Mouse (Mus musculus) thymus, postnatal 14 days (tissue): ENCODE measurements around the gene Klhl26.
"Not testable (repeated sequence)": the region's sequence is repeated elsewhere in the genome, so short reads cannot be mapped to it uniquely, and the experiment has no call there.

Experiments used
- DNase-seq: peaks from one replicate; pipeline ENCODE4 v3.0.0; 2021

The Klhl26 gene

DNA sequence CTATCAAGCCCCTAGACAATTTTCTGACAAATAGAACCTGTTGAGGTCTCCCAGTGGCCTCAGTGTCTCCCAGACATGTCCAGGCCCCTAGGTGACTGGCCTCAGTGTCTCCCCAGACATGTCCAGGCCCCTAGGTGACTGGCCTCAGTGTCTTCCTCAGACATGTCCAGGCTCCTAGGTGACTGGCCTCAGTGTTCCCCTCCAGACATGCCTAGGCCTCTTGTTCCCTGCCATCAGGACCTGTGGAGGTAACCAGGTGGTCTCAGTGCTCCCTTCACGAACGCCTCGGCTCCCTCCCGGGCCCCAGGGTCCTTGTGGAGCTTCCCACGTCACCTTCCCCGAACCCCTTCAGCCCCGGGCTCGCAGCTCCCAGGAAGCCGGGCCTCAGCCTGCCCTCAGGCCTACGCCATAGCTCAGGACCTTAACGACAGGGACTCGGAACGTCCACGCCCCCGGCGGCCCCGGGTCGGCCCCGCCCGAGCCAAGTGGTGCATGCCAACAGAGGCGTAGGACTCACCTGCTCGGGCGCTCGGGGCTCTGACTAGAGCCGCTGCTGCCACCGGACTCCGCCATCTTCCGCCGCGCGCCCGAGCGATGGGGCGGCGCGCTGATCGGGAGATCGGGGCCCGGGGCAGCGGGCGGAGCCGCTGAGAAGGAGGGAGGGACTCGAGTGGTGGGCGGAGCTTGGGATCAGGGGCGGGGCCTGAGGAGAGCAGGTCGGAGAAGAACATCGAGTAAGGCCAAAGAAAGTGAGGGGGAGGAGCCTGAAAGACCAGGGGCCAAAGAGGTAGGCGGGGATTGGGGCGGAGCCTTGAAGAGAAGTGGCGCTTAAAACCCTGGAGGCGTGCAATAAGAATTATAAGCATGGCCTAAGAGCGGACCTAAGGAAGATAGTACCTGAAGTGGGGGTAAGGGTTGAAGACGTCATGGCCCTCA lies at the start of gene Klhl26:
TSS of gene Klhl26 (minus strand) at position 636 of the 936 bp plus-strand sequence.
- DNase-seq, result peak; percentile 95

DNA sequence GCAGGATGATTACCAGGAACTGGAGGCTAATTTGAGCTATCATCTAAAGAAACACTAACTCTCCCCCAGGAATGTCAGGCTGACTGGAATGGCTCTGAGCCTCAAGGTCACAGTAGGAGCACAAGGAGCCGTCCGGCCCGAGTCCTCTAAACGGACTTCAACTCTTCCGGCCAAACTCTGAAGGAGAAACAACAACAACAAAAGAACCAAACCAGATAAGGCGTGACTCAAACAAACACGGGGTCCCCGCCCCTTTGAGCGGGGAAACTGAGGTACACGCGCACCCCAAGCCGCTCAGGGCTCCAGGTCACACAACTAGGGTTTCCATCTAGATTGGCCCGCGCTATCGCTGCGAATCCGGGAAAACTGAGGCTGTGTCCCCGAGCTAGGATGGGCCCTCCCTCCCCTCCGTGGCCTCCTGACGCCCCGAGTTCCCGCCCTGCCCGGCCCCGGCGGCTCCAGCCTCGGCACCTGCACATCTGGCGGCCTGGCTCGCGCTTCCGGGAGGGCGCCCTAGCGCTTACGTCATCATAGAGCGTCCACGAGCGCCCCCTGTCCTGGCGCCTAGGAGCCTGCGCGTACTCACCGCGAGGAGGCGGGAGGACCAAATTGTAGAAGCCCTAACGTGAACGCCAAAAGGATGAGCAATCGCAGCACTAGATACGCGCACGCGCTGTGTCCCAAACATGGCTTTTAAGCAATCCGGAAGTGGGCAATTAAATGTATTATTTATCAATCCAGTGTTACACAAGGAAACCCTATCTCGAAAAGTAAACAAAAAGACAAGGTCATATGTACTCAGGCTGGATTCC lies 46.0 kb upstream of the Klhl26 start:
- DNase-seq, result peak; percentile 97

DNA sequence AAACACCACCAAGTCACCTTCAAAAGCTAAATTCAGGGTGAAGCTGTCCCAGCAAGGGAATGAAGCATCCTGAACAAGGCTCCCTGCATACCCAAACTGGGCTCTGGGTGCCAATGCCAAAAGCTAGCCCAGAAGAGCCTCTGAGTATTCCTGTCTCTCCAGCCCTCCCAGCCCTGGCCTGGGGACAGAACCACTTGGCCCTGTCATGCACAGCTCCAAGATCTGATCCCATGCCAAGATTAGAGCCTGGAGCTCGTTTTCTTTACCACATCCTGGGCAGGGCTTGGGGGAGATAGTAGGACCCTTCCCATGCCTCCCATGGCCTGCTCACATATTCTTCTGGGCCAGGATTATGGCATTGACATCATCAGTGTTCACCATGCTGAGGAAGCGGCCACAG lies 42.8 kb upstream of the Klhl26 start:
- no peak for DNase-seq

DNA sequence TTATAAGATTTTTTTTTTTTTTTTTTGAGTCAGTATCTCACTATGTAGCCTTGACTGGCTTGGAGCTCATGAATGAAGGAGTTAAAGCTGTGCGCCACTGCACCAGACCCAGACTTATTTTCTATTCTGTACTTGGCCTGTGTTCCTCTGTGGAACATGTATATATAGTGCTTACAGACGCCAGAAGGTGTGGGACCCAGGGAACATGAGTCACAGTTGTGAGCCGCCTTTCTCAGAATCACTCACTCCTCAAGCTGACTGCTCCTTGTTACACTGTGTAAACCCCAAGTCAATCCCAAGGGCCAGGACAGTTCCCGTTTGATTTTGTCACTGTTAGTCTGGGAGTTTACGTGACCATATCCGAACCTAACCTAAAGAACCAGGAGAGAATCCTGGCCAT lies 42.3 kb upstream of the Klhl26 start:
- no peak for DNase-seq

DNA sequence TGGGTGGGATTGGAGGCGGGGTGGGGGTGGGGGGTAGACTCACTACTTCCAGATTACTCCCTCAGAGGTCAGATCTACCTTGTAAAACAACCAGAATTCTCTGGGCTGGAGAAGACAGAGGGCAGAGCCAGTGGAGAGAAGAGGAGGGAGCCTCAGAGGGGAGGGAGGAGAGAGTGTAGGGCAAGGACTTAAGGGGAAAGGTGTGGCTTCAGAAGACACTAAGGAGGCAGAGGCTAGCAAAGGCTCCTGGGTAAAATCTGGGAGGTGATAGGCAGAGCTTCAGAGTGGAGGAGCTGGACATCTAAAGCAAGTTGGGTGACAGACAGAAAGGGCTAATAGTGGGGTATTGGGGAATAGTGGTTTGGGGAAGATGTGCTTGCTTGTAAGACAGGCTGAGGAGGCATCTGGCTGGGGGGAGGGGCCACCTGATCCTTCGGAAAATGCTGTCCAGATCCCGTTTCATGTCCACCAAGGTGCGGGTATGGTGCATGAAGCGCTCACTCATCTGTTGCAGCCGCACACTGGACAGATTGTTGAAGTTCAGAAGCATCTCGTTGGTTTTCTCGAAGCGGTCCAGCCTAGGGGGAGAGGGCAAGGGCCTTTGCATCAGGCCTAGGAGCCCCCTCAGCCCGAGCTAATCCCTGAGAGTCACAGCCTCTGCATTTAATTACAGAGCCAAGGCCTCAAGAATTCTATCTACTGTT lies 41.3 kb upstream of the Klhl26 start:
- no peak for DNase-seq

DNA sequence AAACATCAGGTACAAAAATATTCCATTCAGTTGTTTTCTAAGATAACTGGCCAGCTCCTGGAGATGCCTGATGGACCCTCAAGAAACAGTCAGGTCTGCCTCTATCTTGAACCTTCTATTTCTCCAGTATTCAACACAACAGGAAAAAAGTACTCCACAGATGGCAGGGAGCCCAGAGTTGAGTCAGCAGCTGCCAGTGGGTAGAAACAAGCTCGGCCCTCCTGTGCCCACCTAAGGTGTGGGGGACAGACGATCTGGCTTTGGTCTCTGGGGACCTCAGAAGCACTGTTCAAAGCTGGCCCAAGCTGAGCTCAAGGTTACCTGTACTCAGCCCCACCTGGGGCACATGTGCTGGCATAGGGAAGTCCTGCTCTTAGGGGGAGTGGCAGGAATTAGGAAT lies 36.7 kb upstream of the Klhl26 start:
- DNase-seq, result no peak

DNA sequence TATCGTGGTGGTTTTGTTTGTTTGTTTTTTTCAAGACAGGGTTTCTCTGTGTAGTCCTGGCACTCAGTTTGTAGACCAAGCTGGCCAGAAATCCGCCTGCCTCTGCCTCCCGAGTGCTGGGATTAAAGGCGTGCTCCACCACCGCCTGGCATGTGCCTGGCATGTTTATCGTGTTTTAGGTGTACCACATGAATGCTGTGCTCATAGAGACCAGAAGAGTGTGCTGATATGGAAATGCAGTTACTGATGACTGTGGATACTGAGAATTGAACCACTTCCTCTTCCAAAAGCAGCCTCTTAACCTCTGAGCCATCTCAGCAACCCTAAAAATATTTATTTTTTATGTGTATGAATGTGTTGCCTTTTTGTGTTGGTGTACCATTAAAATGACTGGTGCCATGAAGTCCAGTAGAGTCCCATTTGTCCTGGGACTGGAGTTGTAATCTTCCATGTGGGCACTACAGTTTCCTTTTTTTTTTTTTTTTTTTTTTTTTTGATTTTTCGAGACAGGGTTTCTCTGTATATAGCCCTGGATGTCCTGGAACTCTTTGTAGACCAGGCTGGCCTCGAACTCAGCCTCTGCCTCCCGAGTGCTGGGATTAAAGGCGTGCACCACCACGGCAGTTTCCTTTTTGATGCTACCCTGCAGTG lies 35.6 kb upstream of the Klhl26 start:
- no peak for DNase-seq

DNA sequence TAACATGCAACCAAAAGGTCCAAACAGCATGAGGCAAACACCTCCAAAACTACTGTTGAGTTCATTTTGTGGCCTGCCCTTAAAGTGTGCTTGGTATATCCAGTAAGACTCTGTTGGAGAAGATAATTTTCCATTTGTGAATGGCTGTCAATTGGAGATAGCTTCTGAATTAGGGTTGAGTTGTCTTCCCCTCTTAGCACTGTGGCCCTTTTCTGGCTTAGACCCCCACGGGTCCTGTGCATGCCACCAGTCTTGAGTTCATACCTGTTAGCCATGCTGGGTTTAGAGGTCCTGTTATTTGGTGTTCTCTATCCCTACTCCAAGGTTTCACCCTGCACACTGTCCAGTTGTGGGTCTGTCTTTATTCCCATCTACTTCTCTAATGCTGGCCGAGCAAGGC lies 35.0 kb upstream of the Klhl26 start:
- DNase-seq, result no peak

DNA sequence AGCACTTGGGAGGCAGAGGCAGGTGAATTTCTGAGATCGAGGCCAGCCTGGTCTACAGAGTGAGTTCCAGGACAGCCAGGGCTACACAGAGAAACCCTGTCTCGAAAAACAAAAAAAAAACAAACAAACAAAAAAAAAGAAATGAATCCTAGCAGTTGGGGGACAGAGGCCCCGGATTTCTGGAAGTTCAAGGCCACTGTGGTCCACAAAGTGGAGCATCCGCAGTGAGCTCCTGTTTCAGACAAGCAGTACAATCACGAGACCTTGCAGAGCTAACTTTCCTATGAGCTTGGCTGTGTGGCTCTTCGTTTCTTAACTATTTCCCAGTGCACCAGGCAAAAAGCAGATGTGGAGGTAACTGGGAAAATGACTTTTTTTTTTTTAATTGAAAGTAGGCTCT lies 34.4 kb upstream of the Klhl26 start:
- not testable (repeated sequence) for DNase-seq

DNA sequence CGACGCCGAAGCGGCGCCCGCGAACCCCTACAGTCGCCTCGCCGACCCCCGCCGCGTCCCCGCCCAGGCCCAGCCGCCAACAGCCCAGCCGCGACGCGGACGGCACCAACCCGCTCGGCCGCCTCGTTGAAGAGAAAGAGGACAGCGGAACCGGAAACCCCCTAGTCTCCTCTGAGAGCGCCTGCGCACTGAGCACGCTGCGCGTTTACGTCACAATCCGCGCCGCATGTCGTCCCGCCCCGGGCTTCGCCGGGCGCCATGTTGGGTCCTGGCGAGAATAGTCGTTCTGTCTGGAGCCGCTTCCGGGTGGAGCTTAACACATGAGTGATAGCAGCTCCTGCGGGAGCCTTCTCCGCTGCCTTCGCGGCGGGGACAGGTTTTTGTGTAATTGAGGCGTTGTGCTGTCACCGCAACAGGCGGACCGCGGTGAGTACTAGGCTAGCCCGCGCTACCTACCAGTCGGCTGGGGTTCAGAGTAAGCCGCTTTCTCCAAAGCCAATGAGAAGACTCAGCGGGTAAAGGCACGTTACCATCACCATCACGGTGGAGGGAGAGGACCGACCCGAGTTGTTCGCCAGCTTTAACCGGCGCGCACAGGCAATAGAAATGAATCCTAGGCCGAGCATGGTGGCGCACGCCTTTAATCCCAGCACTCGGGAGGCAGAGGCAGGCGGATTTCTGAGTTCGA lies 33.6 kb upstream of the Klhl26 start, which contains the start of gene Uba52:
TSS of gene Uba52 (minus strand) at position 574 of the 688 bp plus-strand sequence.
- peak; percentile 98 for DNase-seq

DNA sequence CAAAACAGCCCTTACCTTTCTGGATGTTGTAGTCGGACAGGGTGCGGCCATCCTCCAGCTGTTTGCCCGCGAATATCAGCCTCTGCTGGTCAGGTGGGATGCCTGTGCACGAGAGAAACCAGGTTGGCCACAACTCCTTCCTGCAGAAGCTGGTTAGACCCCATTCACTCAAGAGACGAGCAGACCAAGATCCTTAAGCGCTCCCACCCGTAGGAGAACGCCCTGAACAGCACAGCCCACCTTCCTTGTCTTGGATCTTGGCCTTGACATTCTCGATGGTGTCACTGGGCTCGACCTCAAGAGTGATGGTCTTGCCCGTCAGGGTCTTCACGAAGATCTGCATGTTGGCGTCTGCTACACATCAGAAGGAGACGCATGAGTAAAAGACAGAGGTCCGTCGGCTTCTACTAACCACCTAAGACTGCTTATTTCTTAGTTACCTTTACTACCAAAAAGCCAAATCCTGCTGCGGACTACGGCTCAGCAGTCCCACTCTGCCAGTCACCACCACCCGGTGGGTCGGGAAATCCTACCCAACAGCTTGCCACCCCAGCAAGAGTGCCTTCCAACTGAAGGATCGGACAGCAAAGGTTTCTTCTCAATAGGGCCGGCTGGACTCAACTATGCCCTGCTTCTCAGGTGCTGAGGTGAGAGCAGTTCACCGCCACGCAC lies 32.6 kb upstream of the Klhl26 start:
- peak; percentile 28 for DNase-seq

DNA sequence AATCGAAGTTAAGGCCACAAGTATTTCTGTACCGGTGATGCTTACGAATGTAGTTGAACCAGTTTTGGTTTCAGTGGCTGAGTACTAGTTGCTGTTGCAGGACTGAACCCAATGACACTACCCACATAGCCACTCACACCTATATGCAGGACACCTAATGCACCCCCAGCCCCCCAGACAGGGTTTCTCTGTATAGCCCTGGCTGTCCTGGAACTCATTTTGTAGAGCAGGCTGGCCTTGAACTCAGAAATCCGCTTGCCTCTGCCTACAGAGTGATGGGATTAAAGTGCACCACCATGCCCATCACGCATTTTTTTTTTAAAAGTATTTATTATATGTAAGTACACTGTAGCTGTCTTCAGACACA lies 30.2 kb upstream of the Klhl26 start:
- no peak for DNase-seq

DNA sequence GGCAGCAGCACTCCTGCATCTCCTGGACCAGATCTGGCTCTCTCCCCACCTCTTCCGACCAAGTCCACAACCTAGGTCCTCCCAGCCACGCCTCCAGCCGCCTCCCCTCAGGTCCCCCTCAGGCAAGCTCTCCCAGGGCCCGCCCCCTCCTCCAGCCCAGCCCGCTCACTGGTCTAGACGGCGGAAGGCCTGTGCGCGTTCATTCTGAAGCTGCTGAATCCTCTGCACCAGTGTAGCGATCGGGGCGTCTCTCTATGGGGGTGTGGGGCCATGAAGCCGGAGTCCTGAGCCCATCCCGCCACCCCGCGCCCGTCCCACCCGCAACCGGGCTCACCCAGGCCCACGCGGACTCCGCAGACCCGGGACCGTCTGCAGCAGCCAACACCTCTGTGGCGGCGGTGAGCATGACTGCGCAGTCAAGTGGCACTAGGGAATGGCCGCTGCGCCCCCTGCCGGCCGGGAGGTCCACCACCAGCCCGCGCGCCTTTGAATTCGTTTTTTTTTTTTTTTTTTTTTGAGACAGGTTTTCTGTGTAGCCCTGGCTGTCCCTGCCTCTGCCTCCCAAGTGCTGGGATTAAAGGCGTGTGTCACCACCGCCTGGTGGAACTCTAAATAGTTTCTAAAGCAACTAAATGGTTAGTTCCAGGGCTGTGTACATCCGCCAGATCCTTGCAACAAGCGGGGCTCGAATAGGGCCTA lies 29.7 kb upstream of the Klhl26 start, which contains the start of gene Rex1bd:
TSS of gene Rex1bd (minus strand) at position 425 of the 699 bp plus-strand sequence.
- peak; percentile 96 for DNase-seq

DNA sequence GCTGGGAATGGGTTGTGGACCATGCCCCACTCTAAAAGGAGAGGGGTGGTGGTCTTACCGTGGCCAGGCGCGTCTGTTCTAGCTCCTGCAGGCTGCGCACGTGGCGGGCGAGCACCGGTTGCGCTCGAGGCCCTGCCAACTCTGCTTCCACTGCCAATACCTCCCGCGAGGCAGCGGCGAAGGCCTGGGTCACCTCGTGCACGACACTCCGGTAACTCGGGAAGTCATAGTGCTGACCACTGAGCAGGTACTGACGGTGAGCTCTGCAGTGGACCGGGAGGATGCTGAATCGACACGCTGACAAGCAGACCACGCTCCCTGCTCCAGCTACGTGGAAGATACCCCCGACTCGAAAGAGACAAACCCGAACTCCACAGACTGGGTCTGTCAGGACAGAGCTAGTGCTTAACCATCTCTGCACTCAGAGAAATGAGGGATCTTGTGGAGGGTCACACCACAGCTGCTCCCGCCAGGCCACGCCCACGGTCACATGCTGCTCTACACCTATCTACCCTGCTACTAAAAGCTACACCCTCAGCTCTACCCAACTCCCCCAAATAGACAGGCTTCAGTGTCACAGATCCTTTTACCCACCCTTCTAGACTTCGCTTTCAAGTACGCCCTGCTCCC lies 29.0 kb upstream of the Klhl26 start:
- peak; percentile 34 for DNase-seq

DNA sequence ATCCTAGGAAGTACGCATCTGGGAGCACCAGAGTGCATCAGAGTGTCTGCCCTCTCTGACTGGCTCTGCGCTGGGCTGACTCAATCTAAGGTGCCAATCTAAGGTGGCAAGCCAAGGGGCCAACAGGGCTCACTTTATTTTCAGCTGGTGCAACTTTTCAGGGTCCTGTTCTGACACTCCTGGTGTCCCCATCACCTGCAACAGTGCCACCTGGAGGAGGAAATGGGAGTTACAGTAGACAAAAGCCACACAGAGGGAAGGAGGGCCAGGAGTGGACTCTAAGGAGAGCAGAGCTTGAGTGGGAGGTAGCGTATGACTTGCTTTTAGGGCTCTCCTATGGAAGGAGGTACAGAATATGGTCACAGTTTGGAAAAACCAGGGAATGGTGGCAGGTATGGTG lies 28.1 kb upstream of the Klhl26 start:
- peak; percentile 86 for DNase-seq

DNA sequence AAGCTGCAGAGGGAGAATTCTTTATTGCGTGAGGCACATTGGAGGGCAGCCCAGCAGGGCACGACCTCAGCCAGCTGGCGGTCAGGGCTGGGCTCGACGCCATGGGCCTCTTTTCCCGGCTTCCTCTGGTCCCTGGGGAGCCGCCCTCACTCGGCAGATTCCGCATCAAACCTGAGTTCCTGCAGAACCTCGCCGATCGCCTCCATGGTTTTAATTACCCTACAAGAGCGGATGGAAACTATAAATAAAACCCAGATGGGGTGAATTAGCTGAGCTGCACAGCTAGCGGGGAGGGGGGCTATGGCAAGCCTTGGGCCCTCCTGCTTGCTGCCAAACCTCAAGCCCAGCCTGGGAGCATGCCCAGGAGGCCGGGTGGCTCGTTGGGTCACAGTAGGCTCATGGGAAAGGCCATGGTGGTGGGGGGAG lies 27.5 kb upstream of the Klhl26 start:
- DNase-seq, result no peak

DNA sequence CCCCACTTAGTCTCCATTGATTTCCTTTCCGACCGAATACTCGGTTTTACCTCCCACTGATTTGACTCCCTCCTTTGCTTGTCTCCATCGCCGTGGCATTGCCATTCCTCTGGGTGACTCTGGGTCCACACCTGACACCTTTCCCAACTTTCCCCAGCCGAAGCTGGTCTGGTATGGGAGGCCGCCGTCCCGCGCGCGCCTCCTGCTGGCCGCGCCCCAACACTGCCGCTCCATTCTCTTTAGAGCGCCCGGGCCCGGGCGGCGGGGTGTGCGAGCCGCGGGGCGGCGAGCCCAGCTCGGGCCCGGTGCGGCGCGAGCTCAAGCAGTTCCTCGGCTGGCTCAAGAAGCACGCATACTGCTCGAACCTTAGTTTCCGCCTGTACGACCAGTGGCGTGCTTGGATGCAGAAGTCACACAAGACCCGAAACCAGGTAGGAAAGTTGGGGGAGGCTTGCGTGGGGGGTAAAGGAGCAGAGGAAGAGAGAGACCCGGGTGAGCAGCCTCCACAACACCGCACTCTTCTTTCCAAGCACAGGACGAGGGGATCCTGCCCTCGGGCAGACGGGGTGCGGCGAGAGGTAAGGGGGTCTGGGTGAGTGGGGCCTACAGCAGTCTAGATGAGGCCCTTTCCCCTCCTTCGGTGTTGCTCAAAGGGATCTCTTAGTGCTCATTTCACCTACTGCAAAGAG lies 26.4 kb upstream of the Klhl26 start:
- peak; percentile 75 for DNase-seq

DNA sequence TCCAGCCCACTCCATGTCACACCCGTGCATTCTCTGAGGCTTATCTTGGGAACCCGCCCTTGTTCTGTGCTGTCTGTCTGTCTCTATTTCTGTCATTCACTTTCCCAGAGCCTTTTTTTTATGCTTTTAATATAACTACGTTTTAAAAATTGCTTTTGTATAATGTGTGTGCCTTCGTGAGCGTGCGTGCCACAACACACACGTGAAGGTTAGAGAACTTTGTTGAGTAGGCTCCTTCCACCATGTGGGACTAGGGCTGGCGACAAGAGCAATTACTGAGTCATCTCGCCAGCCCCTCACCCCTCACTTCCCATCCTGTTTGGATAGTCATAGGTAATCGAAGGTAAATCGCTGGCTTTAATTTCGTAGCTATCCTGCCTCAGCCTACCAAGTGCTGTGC lies 25.8 kb upstream of the Klhl26 start:
- no peak for DNase-seq

DNA sequence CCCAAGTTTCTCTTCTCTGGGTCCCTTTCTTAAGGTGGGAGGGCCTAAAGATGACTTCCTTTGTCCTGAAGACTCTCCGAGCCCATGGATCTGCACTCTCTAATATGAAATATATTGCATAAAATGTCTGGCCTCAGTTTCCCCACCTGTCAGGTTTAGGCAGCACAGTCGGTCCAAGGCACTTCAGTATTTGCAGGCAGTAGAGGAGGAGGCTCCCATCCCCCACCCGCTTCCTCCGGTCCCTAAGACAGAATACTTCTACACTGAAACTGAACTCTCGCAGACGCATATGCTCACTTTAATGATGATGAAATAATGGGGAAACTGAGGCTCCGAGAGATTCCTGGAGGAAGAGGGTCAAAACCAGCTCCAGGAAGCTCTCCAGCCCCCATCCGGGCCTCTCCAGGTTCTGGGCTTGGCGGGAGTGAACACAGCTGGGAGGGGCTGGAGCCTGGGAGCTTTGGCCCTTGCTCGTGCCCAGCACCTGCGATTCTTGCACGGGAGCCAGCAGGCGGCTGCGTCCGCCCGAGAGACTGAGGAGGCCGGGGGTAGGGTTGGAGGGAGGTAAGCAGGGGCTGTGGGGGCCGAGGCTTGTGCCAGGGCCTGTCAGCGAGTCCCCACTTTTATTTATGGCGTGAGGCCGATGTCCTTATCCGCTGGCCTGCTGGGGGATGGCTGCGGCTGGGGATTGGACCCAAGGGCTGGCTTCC lies 25.2 kb upstream of the Klhl26 start:
- no peak for DNase-seq
